Comparison of ENCODE assay signal across 7 mouse cellular contexts in the genomic region with DNA sequence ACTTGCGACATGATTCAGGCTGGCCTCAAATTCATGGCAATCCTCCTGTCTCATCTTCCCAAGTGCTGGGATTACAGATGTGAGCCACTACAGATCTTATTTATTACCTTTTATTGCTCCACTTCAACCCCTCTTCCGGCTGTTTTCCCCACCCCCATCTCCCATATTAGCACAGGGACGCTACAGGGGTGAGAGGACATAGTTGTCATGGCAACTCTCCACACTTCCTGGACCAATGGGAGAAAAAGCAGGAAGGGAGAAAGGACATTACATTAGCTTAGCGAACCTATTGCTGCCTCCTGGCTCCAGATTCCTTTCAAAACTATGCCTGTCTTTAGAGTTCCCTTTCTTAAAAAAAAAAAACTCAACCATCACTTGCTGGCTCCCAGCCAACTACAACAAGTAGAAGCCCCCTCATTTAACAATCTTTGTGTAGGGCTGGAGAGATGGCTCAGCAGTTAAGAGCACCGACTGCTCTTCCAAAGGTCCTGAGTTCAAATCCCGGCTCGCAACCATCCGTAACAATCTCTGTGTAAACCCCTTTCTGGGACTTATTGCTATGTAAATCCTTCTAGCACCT. TPM values are rescaled to one million over a fixed set of nuclear protein-coding genes. Genes with fewer than 3 reads are reported as not detected.
DNase-seq lines count a peak whose midpoint lies in the region; ATAC-seq and TF ChIP-seq lines count a peak whose summit lies in the region.

No protein-coding gene starts in this region.

- 10% methylated on average over 8 of the region's 8 CpGs for WGBS in lung, postnatal 0 days
- WGBS in forebrain, embryonic 10.5 days, result 21% methylated on average over 8 of the region's 8 CpGs
- 17% methylated on average over 8 of the region's 8 CpGs for WGBS in limb, embryonic 13.5 days
- WGBS in stomach, embryonic 15.5 days, result 16% methylated on average over 8 of the region's 8 CpGs

- DNase-seq in lung, postnatal 0 days (ENCODE audit: low spot score), result peak; percentile 38
- no peak for DNase-seq in lung, postnatal 25 days (ENCODE audit: low spot score)
- no peak for DNase-seq in forebrain, embryonic 10.5 days (ENCODE audit: extremely low spot score, low spot score)
- DNase-seq in cerebellum, adult 9-10 months, result no peak

- no peak overlapping the region for H3K27ac ChIP-seq in lung, postnatal 0 days (ENCODE audit: low read length)
- no peak overlapping the region for H3K27ac ChIP-seq in forebrain, embryonic 10.5 days
- H3K27ac ChIP-seq in limb, embryonic 13.5 days, result no peak overlapping the region
- no peak overlapping the region for H3K27ac ChIP-seq in stomach, embryonic 15.5 days

- TF ChIP-seq EP300 in lung, postnatal 0 days (IDR thresholded peaks at IDR 0.05), result no peak

- no peaks in the 10 kb centered on the region for H3K36me3 ChIP-seq in lung, postnatal 0 days (ENCODE audit: insufficient read depth, low read length)
- H3K36me3 ChIP-seq in forebrain, embryonic 10.5 days (replicated peaks), result no peaks in the 10 kb centered on the region
- no peaks in the 10 kb centered on the region for H3K36me3 ChIP-seq in limb, embryonic 13.5 days
- no peaks in the 10 kb centered on the region for H3K36me3 ChIP-seq in stomach, embryonic 15.5 days

- TF ChIP-seq CTCF in lung, postnatal 0 days (IDR thresholded peaks at IDR 0.05), result no peak

- no peak overlapping the region for H3K4me3 ChIP-seq in lung, postnatal 0 days (ENCODE audit: low read depth, low read length)
- H3K4me3 ChIP-seq in forebrain, embryonic 10.5 days, result peak overlapping the region; percentile 47
- no peak overlapping the region for H3K4me3 ChIP-seq in limb, embryonic 13.5 days
- 0 out of 2 replicates have a peak overlapping the region, but pooled peaks have one; percentile 18 for H3K4me3 ChIP-seq in stomach, embryonic 15.5 days (replicated peaks)

- ATAC-seq in lung, postnatal 0 days, result no peak
- ATAC-seq in limb, embryonic 13.5 days (ENCODE audit: low FRiP score, low read depth), result no peak
- no peak for ATAC-seq in stomach, embryonic 15.5 days (ENCODE audit: insufficient read depth, low FRiP score, low read depth)
- ATAC-seq in granulocyte monocyte progenitor cell, adult 5-6 weeks (replicated peaks; ENCODE audit: poor library complexity, severe bottlenecking), result no peak

- H3K27me3 ChIP-seq in lung, postnatal 0 days (replicated peaks; ENCODE audit: insufficient read depth, low read length), result no peaks in the 10 kb centered on the region
- H3K27me3 ChIP-seq in forebrain, embryonic 10.5 days (ENCODE audit: poor library complexity, severe bottlenecking), result peaks cover 70% of the 10 kb centered on the region
- H3K27me3 ChIP-seq in limb, embryonic 13.5 days, result peaks cover 54% of the 10 kb centered on the region
- no peaks in the 10 kb centered on the region for H3K27me3 ChIP-seq in stomach, embryonic 15.5 days (replicated peaks)

- H3K9me3 ChIP-seq in lung, postnatal 0 days (ENCODE audit: low read length), result no peaks in the 10 kb centered on the region
- H3K9me3 ChIP-seq in forebrain, embryonic 10.5 days, result no peaks in the 10 kb centered on the region
- no peaks in the 10 kb centered on the region for H3K9me3 ChIP-seq in limb, embryonic 13.5 days
- no peaks in the 10 kb centered on the region for H3K9me3 ChIP-seq in stomach, embryonic 15.5 days

- H3K4me2 ChIP-seq in lung, postnatal 0 days (replicated peaks; ENCODE audit: low read depth, low read length), result peak overlapping the region; percentile 51
- H3K4me2 ChIP-seq in limb, embryonic 13.5 days (replicated peaks), result peak overlapping the region; percentile 48
- H3K4me2 ChIP-seq in stomach, embryonic 15.5 days, result peak overlapping the region; percentile 51

- peaks cover 23% of the 10 kb centered on the region for H3K4me1 ChIP-seq in lung, postnatal 0 days (ENCODE audit: insufficient read depth, low read depth, low read length)
- H3K4me1 ChIP-seq in forebrain, embryonic 10.5 days, result peaks cover 61% of the 10 kb centered on the region
- peaks cover 39% of the 10 kb centered on the region for H3K4me1 ChIP-seq in limb, embryonic 13.5 days
- peaks cover 33% of the 10 kb centered on the region for H3K4me1 ChIP-seq in stomach, embryonic 15.5 days

- no peak overlapping the region for H3K9ac ChIP-seq in lung, postnatal 0 days (replicated peaks; ENCODE audit: low read depth)
- H3K9ac ChIP-seq in limb, embryonic 13.5 days, result no peak overlapping the region
- H3K9ac ChIP-seq in stomach, embryonic 15.5 days, result no peak overlapping the region

RNA-seq across cellular contexts. Expression of a gene that starts 3.1 kb away (rescaled TPM):
- polyA plus RNA-seq in lung, postnatal 0 days (2015; fragmentation: Nextera tagmentation; extraction: Ambion mirVana), result 1.0 and 1.4 TPM in 2 replicates
- 0.71 and 0.86 TPM in 2 replicates for polyA plus RNA-seq in forebrain, embryonic 10.5 days (2016; fragmentation: Nextera tagmentation; extraction: Ambion mirVana)
- polyA plus RNA-seq in limb, embryonic 13.5 days (2015; fragmentation: Nextera tagmentation; extraction: Ambion mirVana), result 0.55 and 0.70 TPM in 2 replicates
- 1.6 and 2.8 TPM in 2 replicates for polyA plus RNA-seq in stomach, embryonic 15.5 days (2015; fragmentation: Nextera tagmentation; extraction: Ambion mirVana)
- total RNA-seq in granulocyte monocyte progenitor cell, adult 5-6 weeks (2014; fragmentation: Nextera tagmentation), result not detected in 2 replicates
- total RNA-seq in granulocyte monocyte progenitor cell, adult 5-6 weeks (2017), result not detected in 2 replicates

RNA-seq across cellular contexts. Expression of a gene that starts 29.1 kb away (rescaled TPM):
- polyA plus RNA-seq in lung, postnatal 0 days (2015; fragmentation: Nextera tagmentation; extraction: Ambion mirVana), result 26.4 and 33.9 TPM in 2 replicates
- 59.2 and 63.9 TPM in 2 replicates for polyA plus RNA-seq in forebrain, embryonic 10.5 days (2016; fragmentation: Nextera tagmentation; extraction: Ambion mirVana)
- polyA plus RNA-seq in limb, embryonic 13.5 days (2015; fragmentation: Nextera tagmentation; extraction: Ambion mirVana), result 66.0 and 68.2 TPM in 2 replicates
- polyA plus RNA-seq in stomach, embryonic 15.5 days (2015; fragmentation: Nextera tagmentation; extraction: Ambion mirVana), result 42.2 and 47.2 TPM in 2 replicates
- 76.2 and 99.7 TPM in 2 replicates for total RNA-seq in granulocyte monocyte progenitor cell, adult 5-6 weeks (2014; fragmentation: Nextera tagmentation)
- 106 and 110 TPM in 2 replicates for total RNA-seq in granulocyte monocyte progenitor cell, adult 5-6 weeks (2017)

Comparison
In these comparisons a context has a peak if more than half of its experiments do, and no peak if none do; other contexts are left out.
1. H3K4me3 ChIP-seq: peak in forebrain, embryonic 10.5 days (single experiment) and stomach, embryonic 15.5 days (single experiment); none in lung, postnatal 0 days (single experiment) and limb, embryonic 13.5 days (single experiment).
2. Peak in every context shown above with its lines, with median percentiles within 50 percentile points of each other: H3K4me2 ChIP-seq.